Mouse (Mus musculus) intestine, postnatal 0 days (tissue): ENCODE data around the gene Il17c. TPM values are rescaled to one million over a fixed set of nuclear protein-coding genes. Genes with fewer than 3 reads are reported as not detected.

Experiments used
- ATAC-seq: fragments of 200-750 bp; cut with Nextera tagmentation; 2 replicates; pipeline ENCODE4 v1.8.0; 2017; ENCODE audit warnings: mild to moderate bottlenecking, moderate TSS enrichment, moderate library complexity
- H3K27ac ChIP-seq: fragments of 300-500 bp; sonication (generic); 2 replicates; pipeline ENCODE4 v1.5.1; 2014; ENCODE audit warnings: mild to moderate bottlenecking, low read depth, low read length, moderate library complexity
- H3K27me3 ChIP-seq: fragments of 300-500 bp; sonication (generic); replicated peaks from 2 replicates; pipeline ENCODE4 v1.6.1; 2014; ENCODE audit warnings: low read length, mixed read lengths; ENCODE audit not compliant: control insufficient read depth, insufficient read depth
- H3K36me3 ChIP-seq: fragments of 300-500 bp; sonication (generic); 2 replicates; pipeline ENCODE4 v1.6.1; 2014; ENCODE audit warnings: mild to moderate bottlenecking, moderate library complexity; ENCODE audit not compliant: control insufficient read depth, insufficient read depth
- H3K4me1 ChIP-seq: fragments of 300-500 bp; sonication (generic); replicated peaks from 2 replicates; pipeline ENCODE4 v1.6.1; 2014; ENCODE audit warnings: antibody characterized with exemption, low read length, mixed read lengths; ENCODE audit not compliant: control insufficient read depth, insufficient read depth
- H3K4me2 ChIP-seq: fragments of 300-500 bp; sonication (generic); replicated peaks from 2 replicates; pipeline ENCODE4 v1.6.1; 2014; ENCODE audit warnings: low read depth, mild to moderate bottlenecking, moderate library complexity
- H3K4me3 ChIP-seq: fragments of 300-500 bp; sonication (generic); 2 replicates; pipeline ENCODE4 v1.5.1; 2014; ENCODE audit warnings: low read depth, low read length
- H3K9ac ChIP-seq: fragments of 300-500 bp; sonication (generic); 2 replicates; pipeline ENCODE4 v1.6.1; 2014; ENCODE audit warnings: mild to moderate bottlenecking, low read depth, low read length
- H3K9me3 ChIP-seq: fragments of 300-500 bp; sonication (generic); 2 replicates; pipeline ENCODE4 v1.6.1; 2016; ENCODE audit warnings: mixed run types; ENCODE audit not compliant: control insufficient read depth
- CTCF ChIP-seq: sonication (generic); IDR thresholded peaks from 2 replicates; pipeline ENCODE4 v1.5.1; 2016; ENCODE audit warnings: low read depth, mild to moderate bottlenecking, control low read depth, antibody characterized with exemption, moderate library complexity
- WGBS: fragments of 180-500 bp; shearing (Covaris S2); extraction: QIAGEN DNeasy Blood & Tissue Kit; methylation state at CpG from one replicate; pipeline ENCODE4 v1.1.7; 2014; 5-methylcytosine and 5-hydroxymethylcytosine counted together
- polyA plus RNA-seq: library from polyadenylated mRNA; unstranded; fragments of >200 nt; fragmentation: Nextera tagmentation; extraction: Ambion mirVana; gene quantifications from 2 replicates; pipeline ENCODE4 v1.2.1, GENCODE M21; 2015

The Il17c gene
- polyA plus RNA-seq, 1 experiment from 2014 or later: not detected

DNA sequence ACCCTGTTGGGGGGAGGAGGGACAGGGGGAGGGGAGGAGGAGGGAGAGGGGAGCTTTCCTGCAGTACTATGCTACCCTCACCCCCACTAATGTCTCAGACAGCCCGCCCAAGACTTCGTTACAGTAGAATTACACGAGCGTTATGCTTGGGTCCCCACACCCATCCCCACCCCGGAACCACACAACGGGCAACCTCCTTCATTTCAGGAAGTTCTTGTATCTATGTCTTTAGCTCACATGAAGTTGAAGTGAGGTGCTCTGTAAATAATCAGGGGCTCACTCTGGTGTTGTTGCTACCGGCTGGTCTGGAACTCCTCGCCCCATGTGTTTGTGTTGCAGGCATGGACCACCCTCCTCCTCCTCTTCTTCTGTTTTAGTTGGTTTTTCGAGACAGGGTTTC is 6.3 kb downstream of the Il17c start:
- peaks cover 22% of the 10 kb centered on the region; the same call in 1 of the 2 replicates for H3K36me3 ChIP-seq
- H3K9ac ChIP-seq: no peak overlapping the region
- H3K27ac ChIP-seq: no peak overlapping the region
- H3K4me3 ChIP-seq: no peak overlapping the region
- no peak overlapping the region for H3K4me2 ChIP-seq
- 77% methylated on average over 9 of the region's 9 CpGs for WGBS
- H3K9me3 ChIP-seq: no peaks in the 10 kb centered on the region
- peaks cover 5% of the 10 kb centered on the region; the same call in 1 of the 2 replicates for H3K4me1 ChIP-seq
- no peaks in the 10 kb centered on the region for H3K27me3 ChIP-seq
- ATAC-seq: no peak
- TF ChIP-seq CTCF: no peak

DNA sequence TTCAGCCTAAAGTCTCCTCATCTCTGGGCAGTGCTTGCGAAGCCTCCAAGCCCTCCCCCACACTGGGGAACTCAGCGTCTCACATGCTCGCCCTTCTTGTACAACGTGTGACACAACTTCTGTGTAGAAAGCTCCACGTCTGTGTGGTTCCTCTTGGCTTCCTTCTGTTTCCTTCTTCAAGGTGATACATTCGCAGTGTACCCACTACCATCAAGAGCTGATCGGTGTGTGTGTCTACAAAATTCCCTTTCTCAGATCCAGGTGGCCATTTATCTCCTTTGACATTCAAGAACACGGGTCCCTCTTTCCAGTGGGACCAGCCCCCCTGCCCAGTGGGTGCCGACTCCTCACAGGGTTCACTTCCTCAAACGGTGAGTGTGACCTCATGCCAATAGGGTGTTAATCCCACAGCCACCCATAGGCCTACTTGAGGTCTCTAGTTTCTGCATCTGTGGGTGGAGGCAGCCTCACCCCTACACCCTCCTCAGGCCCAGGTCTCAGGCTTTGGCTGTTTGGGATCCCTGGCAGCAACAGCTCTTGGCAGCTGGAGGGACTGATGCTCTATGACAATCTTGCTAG is 8.3 kb downstream of the Il17c start:
- Histone ChIP-seq H3K27me3 (no peaks in the 10 kb centered on the region), H3K36me3 (peaks cover 11% of the 10 kb centered on the region; the same call in 1 of the 2 replicates), H3K4me2 (no peak overlapping the region), H3K9me3 (no peaks in the 10 kb centered on the region), H3K9ac (no peak overlapping the region), H3K27ac (no peak overlapping the region), H3K4me1 (peaks cover 5% of the 10 kb centered on the region; the same call in 1 of the 2 replicates), H3K4me3 (no peak overlapping the region)
- TF ChIP-seq CTCF: no peak
- WGBS: 79% methylated on average over 10 of the region's 10 CpGs
- ATAC-seq: no peak

DNA sequence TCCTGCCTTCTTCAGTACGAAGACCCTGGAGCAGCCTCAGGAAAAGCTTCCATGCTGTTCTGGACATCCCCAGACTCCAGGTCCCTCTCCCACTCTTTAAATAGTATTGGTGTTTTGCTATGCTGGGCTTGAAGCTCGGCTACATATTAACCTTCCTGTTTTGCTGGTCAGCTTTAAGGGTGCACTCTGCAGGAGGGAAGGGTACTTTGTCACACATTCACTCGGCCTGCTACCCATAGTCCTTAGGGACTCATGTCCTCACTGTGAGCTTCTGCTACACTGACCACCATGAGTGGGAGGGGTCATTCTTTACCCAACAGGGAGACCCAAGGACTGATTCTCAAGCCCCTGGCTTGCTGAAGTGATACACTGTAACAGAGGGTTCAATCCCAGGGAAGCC is 8.8 kb downstream of the Il17c start:
- TF ChIP-seq CTCF: no peak
- peaks cover 8% of the 10 kb centered on the region; the same call in 1 of the 2 replicates for H3K36me3 ChIP-seq
- no peaks in the 10 kb centered on the region for H3K27me3 ChIP-seq
- no peak overlapping the region for H3K4me3 ChIP-seq
- no peak overlapping the region for H3K9ac ChIP-seq
- H3K4me1 ChIP-seq: peaks cover 5% of the 10 kb centered on the region; the same call in 1 of the 2 replicates
- H3K9me3 ChIP-seq: no peaks in the 10 kb centered on the region
- WGBS: 74% methylated on average over 3 of the region's 3 CpGs
- no peak overlapping the region for H3K4me2 ChIP-seq
- no peak overlapping the region for H3K27ac ChIP-seq
- no peak for ATAC-seq

DNA sequence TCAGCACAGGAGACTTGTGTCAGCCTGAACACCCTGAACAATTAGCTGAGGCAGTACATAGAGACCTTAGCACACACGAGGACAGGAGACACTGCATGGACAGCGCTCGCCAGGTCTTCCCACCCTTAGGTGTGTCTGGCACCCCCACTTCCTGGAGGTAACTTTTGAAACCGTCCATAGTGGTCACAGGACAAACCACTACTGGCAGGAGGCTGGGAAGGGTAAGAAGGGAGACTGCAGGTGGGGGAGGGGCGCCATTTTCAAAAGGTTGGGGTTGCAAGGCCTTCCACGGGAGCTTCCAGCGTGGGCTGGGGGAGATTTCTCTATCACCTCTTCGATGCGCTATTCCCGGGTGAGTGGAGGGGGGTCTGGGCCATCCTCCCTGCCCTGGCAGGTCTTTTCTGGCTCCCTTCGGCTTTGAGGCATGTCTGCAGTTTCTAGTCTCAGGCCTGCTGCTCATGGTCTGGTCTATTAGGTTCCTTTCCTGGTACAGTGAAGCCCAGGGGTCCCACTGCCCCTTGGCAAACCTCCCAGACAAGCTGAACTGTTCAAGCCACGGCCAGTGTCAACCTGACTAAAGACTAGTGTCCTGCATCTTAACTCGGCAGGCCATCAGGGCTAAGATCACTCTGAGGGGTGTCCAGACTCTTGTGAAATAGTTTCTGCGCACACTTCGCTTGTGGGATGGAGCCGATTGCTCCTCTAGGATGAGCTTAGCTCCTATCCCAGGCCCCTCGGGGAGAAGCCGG is 10.0 kb downstream of the Il17c start:
- Histone ChIP-seq H3K36me3 (peaks cover 11% of the 10 kb centered on the region; the same call in 1 of the 2 replicates), H3K27me3 (no peaks in the 10 kb centered on the region), H3K4me1 (peaks cover 5% of the 10 kb centered on the region; the same call in 1 of the 2 replicates), H3K4me2 (peak overlapping the region; percentile 97), H3K9me3 (no peaks in the 10 kb centered on the region), H3K4me3 (peak overlapping the region; percentile 67), H3K9ac (peak overlapping the region; percentile 69), H3K27ac (peak overlapping the region; percentile 75)
- TF ChIP-seq CTCF: no peak
- ATAC-seq: peak; percentile 25; the same call in 1 of the 2 replicates
- 17% methylated on average over 18 of the region's 18 CpGs for WGBS

DNA sequence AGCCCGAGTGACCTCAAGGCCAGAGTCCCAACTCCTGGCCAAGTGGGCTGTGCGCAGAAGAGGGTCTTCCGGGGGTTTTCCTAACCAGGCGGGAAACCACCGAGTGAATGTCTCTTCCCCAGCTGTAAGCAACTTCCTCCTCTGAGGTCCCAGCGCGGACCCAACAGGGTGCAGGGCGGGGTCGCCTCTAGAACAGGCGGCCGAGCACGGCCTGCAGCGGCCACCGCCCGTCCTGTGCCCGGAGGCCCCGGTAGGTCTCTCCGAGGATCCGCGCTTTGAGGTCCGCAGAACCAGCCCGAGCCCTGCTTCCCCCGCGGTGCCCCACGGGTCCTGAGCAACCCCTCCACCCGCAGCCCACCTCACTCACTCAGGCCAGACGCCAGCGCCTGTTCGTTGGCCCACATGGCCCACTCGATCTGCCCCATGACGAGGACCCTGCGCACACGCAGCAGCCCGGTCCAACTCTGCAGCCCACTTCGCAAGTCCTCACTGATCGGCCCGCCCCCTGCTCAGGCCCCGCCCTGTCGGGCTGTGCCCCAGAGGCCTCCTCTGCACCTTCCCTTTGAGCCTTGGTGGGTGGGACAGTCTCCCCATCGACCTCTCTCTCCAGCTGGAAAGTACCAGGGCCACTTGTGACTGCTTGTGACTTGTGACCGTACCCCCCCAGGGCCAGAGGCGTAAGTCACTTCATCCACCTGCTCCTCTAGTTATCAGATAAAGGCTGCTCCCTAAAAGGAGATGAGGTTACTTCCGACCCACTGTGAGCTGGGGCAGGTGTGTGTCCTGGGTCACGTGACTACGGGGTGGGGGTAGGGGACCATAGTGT is 10.8 kb downstream of the Il17c start, which contains the start of gene Cyba:
Gene Cyba, minus strand, starts transcription at position 488 of the 826 bp plus-strand sequence.
- 2% methylated on average over 44 of the region's 45 CpGs for WGBS
- peaks cover 17% of the 10 kb centered on the region; the same call in 1 of the 2 replicates for H3K36me3 ChIP-seq
- H3K4me2 ChIP-seq: peak within 1 kb of the TSS; percentile 97
- no peaks in the 10 kb centered on the region for H3K27me3 ChIP-seq
- H3K4me3 ChIP-seq: peak within 1 kb of the TSS; percentile 67
- ATAC-seq: peak; percentile 80
- peak within 1 kb of the TSS; percentile 75 for H3K27ac ChIP-seq
- H3K4me1 ChIP-seq: peaks cover 5% of the 10 kb centered on the region; the same call in 1 of the 2 replicates
- no peak for TF ChIP-seq CTCF
- peak within 1 kb of the TSS; percentile 69 for H3K9ac ChIP-seq
- H3K9me3 ChIP-seq: no peaks in the 10 kb centered on the region
